Comparison of ENCODE assay signal across 14 mouse cellular contexts in genomic region chr1:135462736-135463135, GRCm38 (mm10). TPM values are rescaled to one million over a fixed set of nuclear protein-coding genes. Genes with fewer than 3 reads are reported as not detected.
DNase-seq lines count a peak whose midpoint lies in the region; ATAC-seq and TF ChIP-seq lines count a peak whose summit lies in the region.
"Had no signal": no experiment of that assay in that cellular context is flagged by ENCODE, and none has a peak within 500 bp of the region (broad histone marks: within the 10 kb centered on the region; RNA-seq: fewer than 3 reads in every experiment).

No protein-coding gene starts in this region.

- no peak overlapping the region for H3K9ac ChIP-seq in heart, adult 2 months (ENCODE audit: low read depth, low read length)
- H3K9ac ChIP-seq in kidney, embryonic 16.5 days (replicated peaks; ENCODE audit: low read length), result no peak overlapping the region
- no peak overlapping the region for H3K9ac ChIP-seq in midbrain, embryonic 11.5 days (ENCODE audit: low read length)
- H3K9ac ChIP-seq: hindbrain, embryonic 12.5 days; midbrain, embryonic 12.5 days had no signal

- DNase-seq in heart, adult 2 months, result no peak
- no peak for DNase-seq in heart, adult 8-10 months (ENCODE audit: low spot score)
- DNase-seq in kidney, adult 18-20 months, result no peak
- peak; percentile 28 for DNase-seq in midbrain, embryonic 11.5 days (ENCODE audit: low spot score, missing footprints)
- no peak for DNase-seq in midbrain, embryonic 10.5 days (ENCODE audit: low spot score)
- DNase-seq in cerebellum, postnatal 14 days, result no peak
- DNase-seq: adrenal gland, postnatal 25 days; gastrocnemius, postnatal 36 days; right cerebral cortex, adult 18-20 months had no signal

- no peak for TF ChIP-seq POLR2A in heart, adult 2 months (IDR thresholded peaks at IDR 0.05; ENCODE audit: insufficient read depth, low read depth, low read length)

- H3K79me2 ChIP-seq in heart, adult 2 months (replicated peaks; ENCODE audit: control insufficient read depth, insufficient read depth, low read length), result no peaks in the 10 kb centered on the region

- no peak for ATAC-seq in kidney, embryonic 16.5 days (ENCODE audit: low FRiP score, low TSS enrichment)
- no peak for ATAC-seq in midbrain, embryonic 11.5 days (ENCODE audit: low FRiP score)
- ATAC-seq: CD4-positive, CD25-positive, alpha-beta regulatory T cell, adult 4 months had no signal

- no peak overlapping the region for H3K4me3 ChIP-seq in heart, adult 2 months
- no peak overlapping the region for H3K4me3 ChIP-seq in kidney, embryonic 16.5 days (ENCODE audit: low read length)
- no peak overlapping the region for H3K4me3 ChIP-seq in midbrain, embryonic 11.5 days (ENCODE audit: low read depth, low read length)
- no peak overlapping the region for H3K4me3 ChIP-seq in midbrain, embryonic 10.5 days
- H3K4me3 ChIP-seq: hindbrain, embryonic 12.5 days; midbrain, embryonic 12.5 days; myocyte had no signal

- TF ChIP-seq EP300 in heart, adult 2 months (IDR thresholded peaks at IDR 0.05; ENCODE audit: insufficient read depth, low read depth, low read length), result no peak

- no peaks in the 10 kb centered on the region for H3K27me3 ChIP-seq in heart, adult 2 months (ENCODE audit: control insufficient read depth, insufficient read depth, low read length)
- no peaks in the 10 kb centered on the region for H3K27me3 ChIP-seq in kidney, embryonic 16.5 days (ENCODE audit: insufficient read depth, low read length)
- no peaks in the 10 kb centered on the region for H3K27me3 ChIP-seq in midbrain, embryonic 11.5 days (ENCODE audit: control insufficient read depth, insufficient read depth, low read length)
- no peaks in the 10 kb centered on the region for H3K27me3 ChIP-seq in midbrain, embryonic 10.5 days (ENCODE audit: low read depth, poor library complexity, severe bottlenecking)
- H3K27me3 ChIP-seq: hindbrain, embryonic 12.5 days; midbrain, embryonic 12.5 days had no signal

- H3K36me3 ChIP-seq in heart, adult 2 months (ENCODE audit: control insufficient read depth, insufficient read depth, low read length), result no peaks in the 10 kb centered on the region
- H3K36me3 ChIP-seq in kidney, embryonic 16.5 days (ENCODE audit: insufficient read depth, low read length), result peaks cover 36% of the 10 kb centered on the region
- peaks cover 8% of the 10 kb centered on the region; the same call in 1 of the 2 replicates for H3K36me3 ChIP-seq in midbrain, embryonic 11.5 days (ENCODE audit: control insufficient read depth, insufficient read depth, low read length)
- peaks cover 93% of the 10 kb centered on the region for H3K36me3 ChIP-seq in midbrain, embryonic 10.5 days

- peak overlapping the region; percentile 38 for H3K27ac ChIP-seq in heart, adult 2 months
- H3K27ac ChIP-seq in kidney, embryonic 16.5 days (ENCODE audit: low read length), result peak overlapping the region; percentile 84
- H3K27ac ChIP-seq in midbrain, embryonic 11.5 days (ENCODE audit: low read depth, low read length), result no peak overlapping the region
- H3K27ac ChIP-seq in midbrain, embryonic 10.5 days (replicated peaks), result no peak overlapping the region
- H3K27ac ChIP-seq: hindbrain, embryonic 12.5 days; midbrain, embryonic 12.5 days had no signal

- peaks cover 7% of the 10 kb centered on the region for H3K4me1 ChIP-seq in heart, adult 2 months (ENCODE audit: control insufficient read depth, insufficient read depth, low read length)
- H3K4me1 ChIP-seq in kidney, embryonic 16.5 days (ENCODE audit: insufficient read depth, low read length), result peaks cover 16% of the 10 kb centered on the region
- no peaks in the 10 kb centered on the region for H3K4me1 ChIP-seq in midbrain, embryonic 11.5 days (ENCODE audit: control insufficient read depth, insufficient read depth, low read length)
- H3K4me1 ChIP-seq in midbrain, embryonic 10.5 days, result no peaks in the 10 kb centered on the region
- H3K4me1 ChIP-seq: hindbrain, embryonic 12.5 days; midbrain, embryonic 12.5 days had no signal

- no peak for TF ChIP-seq CTCF in heart, adult 2 months (IDR thresholded peaks at IDR 0.05)

- H3K9me3 ChIP-seq in kidney, embryonic 16.5 days (ENCODE audit: low read length), result no peaks in the 10 kb centered on the region
- no peaks in the 10 kb centered on the region for H3K9me3 ChIP-seq in midbrain, embryonic 11.5 days (ENCODE audit: control insufficient read depth, low read length)
- no peaks in the 10 kb centered on the region for H3K9me3 ChIP-seq in midbrain, embryonic 10.5 days (replicated peaks)
- H3K9me3 ChIP-seq: hindbrain, embryonic 12.5 days; midbrain, embryonic 12.5 days had no signal

- WGBS in heart, adult 2 months, result 68% methylated on average over 8 of the region's 8 CpGs
- WGBS in kidney, embryonic 16.5 days, result 52% methylated on average over 8 of the region's 8 CpGs
- WGBS in midbrain, embryonic 11.5 days, result 84% methylated on average over 8 of the region's 8 CpGs
- WGBS in midbrain, embryonic 10.5 days, result 89% methylated on average over 8 of the region's 8 CpGs

- intact Hi-C loops in heart, adult 2 months (cut with DNase I), result no loop called here

- no peak overlapping the region for H3K4me2 ChIP-seq in kidney, embryonic 16.5 days (replicated peaks; ENCODE audit: low read depth, low read length)
- no peak overlapping the region for H3K4me2 ChIP-seq in midbrain, embryonic 11.5 days
- H3K4me2 ChIP-seq: hindbrain, embryonic 12.5 days; midbrain, embryonic 12.5 days had no signal

RNA-seq across cellular contexts. Expression of gene Ipo9, which starts 32.4 kb away (rescaled TPM):
- 10 to 100 TPM; 31.9 to 35.3 TPM for total RNA-seq in heart, adult 2 months (2021)
- 40.8 and 64.6 TPM in 2 replicates for polyA plus RNA-seq in heart, adult 2 months (2012; rRNA removed)
- 10 to 100 TPM; 27.1 to 34.0 (median 30.1) TPM for total RNA-seq in heart, adult 8-10 months (2022)
- polyA plus RNA-seq in kidney, embryonic 16.5 days (2015; fragmentation: Nextera tagmentation; extraction: Ambion mirVana), result 130 and 139 TPM in 2 replicates
- 167 and 188 TPM in 2 replicates for polyA plus RNA-seq in midbrain, embryonic 11.5 days (2014; fragmentation: Nextera tagmentation; extraction: Ambion mirVana)
- 179 and 191 TPM in 2 replicates for polyA plus RNA-seq in midbrain, embryonic 10.5 days (2016; fragmentation: Nextera tagmentation; extraction: Ambion mirVana)

Comparison
In these comparisons a context has a peak if more than half of its experiments do, and no peak if none do; other contexts are left out.
1. H3K27ac ChIP-seq: peak in heart, adult 2 months (single experiment) and kidney, embryonic 16.5 days (single experiment); none in midbrain, embryonic 11.5 days (single experiment) and midbrain, embryonic 10.5 days (single experiment).